Mouse (Mus musculus): ENCODE data around the gene Gtf3c5.

DNA sequence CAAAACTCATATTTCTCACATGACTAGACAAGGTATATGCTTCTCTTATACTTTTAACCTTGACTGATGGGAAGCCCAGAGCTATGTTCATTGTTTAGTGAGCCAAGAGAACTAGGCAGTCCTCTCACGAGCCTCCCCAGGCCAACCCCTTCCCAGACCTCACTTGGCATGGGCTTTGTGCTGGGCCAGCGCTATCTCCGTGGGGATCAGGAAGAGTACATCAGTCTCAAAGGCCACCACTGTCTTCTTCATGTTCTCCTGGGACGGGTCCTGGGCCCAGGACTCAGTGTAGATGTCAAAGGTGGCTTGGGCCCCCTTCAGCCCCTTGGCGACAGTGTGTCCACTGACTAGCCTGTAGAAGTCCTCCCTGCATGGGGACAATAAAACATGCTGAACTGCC lies 26.1 kb downstream of the Gtf3c5 start:
- TF ChIP-seq CTCF (IDR thresholded peaks at IDR 0.05; ENCODE audit: control insufficient read depth, insufficient read depth, low read length): no peak
- no peak for TF ChIP-seq POLR2A (IDR thresholded peaks at IDR 0.05; ENCODE audit: borderline replicate concordance, control insufficient read depth, low read depth, low read length)
